Mouse (Mus musculus): ENCODE measurements around the gene Ehbp1. TPM values are rescaled to one million over a fixed set of nuclear protein-coding genes. Genes with fewer than 3 reads are reported as not detected.

The Ehbp1 gene
- polyA plus RNA-seq, 1 experiment from 2014 or later: 18.8 TPM

DNA sequence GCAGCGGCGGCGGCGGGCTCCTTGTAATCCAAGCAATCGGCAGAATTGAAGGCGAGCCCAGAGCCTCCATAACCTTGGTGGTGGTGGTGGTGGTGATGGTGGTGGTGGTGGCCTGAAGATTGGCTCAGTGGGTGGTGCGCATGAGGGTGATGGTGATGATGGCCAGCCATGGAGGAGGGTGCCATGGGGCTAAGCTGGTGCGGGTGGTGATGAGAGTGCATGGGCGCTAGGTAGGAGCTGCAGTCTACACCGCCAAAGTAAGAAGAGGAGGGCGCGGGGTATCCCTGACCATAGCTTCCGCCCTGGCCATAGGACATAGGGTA lies 345.8 kb downstream of the Ehbp1 start:
- H3K9ac ChIP-seq: no peak overlapping the region
- no peak overlapping the region for H3K27ac ChIP-seq (replicated peaks)
- no peaks in the 10 kb centered on the region for H3K9me3 ChIP-seq
- H3K36me3 ChIP-seq: no peaks in the 10 kb centered on the region
- peaks cover 46% of the 10 kb centered on the region for H3K27me3 ChIP-seq
- ATAC-seq (ENCODE audit: low FRiP score, low read depth): no peak
- 2% methylated on average over 13 of the region's 13 CpGs for WGBS
- H3K4me2 ChIP-seq: peak overlapping the region; percentile 48
- H3K4me1 ChIP-seq (replicated peaks): peaks cover 20% of the 10 kb centered on the region
- peak overlapping the region; percentile 17 for H3K4me3 ChIP-seq

DNA sequence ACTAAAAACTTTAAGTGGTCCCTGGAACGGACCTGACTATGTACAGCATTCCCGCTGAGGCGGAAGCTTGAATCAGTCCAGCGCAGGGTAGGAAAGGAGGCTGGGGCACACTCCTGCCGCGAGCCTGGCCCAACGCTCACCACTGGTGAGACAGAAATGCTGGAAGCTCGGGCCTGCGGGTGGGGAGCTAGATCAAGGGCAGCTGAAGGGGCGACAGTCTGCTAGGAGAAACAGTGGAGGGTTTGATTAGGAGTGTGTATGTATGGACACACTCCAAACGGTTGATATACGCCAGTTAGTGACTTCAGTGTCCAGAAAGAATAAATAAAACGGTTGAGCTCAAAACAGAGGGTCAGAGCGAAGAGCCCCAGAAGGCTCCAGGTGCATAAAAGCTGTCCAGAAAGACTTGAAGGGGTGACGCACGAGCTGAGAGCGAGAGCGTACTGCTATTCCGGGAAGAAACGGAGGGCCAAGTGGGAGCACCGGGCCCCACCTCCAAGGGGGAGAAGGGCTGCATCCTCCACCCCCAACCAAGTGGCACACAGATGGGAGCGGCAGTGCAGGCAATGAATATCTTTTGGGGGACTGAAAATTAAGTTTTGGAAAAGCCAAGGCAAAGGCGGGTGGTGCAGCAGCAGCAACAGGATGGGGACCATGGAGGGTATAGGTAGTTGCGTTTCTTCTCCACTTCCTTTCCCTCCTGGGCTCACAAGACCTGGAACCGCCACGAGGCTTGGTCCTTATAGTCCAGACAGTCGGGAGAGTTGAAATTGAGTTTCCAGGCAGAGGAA lies 346.4 kb downstream of the Ehbp1 start:
- ATAC-seq (ENCODE audit: low FRiP score, low read depth): no peak
- no peaks in the 10 kb centered on the region for H3K36me3 ChIP-seq
- no peak overlapping the region for H3K27ac ChIP-seq (replicated peaks)
- H3K27me3 ChIP-seq: peaks cover 49% of the 10 kb centered on the region
- no peak overlapping the region for H3K4me2 ChIP-seq
- H3K4me3 ChIP-seq: peak overlapping the region; percentile 17; the same call in 1 of the 2 replicates
- peaks cover 15% of the 10 kb centered on the region for H3K4me1 ChIP-seq (replicated peaks)
- 4% methylated on average over 27 of the region's 27 CpGs for WGBS
- no peak overlapping the region for H3K9ac ChIP-seq
- no peaks in the 10 kb centered on the region for H3K9me3 ChIP-seq

DNA sequence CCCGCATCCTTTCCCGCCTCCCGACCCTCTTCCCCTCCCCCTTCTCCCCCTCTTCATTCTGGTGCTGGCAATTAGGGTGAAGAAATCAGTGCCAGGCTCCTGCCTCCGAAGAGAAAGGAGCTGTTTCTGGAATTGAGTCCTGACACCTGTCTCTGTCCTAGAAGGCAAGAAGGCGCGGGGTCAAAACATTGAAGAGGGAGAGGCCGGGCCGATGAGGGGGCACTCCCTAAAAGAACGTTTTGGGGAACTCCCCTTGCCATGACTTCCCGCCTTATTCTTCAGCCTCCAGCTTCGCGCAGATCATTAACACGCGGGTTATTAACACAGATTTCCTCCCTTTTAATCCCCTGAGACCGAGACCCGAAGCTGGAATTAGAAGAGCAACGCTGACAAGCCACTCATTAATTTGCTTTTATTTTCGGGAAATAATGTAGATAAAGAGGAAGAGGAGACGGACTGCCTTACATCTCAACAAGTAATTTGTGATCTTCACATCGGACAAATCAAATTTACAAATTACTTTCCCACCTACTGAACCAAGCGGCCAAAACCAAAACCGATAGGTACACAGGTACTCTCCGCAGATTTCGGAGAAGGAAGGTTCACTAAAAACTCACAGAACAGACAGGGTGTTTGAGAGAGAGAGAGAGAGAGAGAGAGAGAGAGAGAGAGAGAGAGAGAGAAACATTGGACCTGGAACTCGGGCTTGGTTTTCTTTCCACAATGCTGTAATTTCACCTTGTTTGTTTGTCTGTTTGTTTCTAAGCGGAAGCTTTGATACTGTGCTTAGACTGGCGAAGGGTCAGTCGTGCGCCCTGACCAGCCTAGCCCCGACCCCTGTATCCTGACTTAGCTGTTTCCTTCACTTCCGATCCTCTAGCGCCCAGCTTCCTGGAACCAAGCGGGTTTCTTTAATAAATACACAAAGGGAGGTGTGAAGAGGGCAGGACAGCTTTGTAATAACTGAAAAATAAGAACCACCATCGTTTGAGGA lies 347.4 kb downstream of the Ehbp1 start:
- H3K9me3 ChIP-seq: no peaks in the 10 kb centered on the region
- H3K27me3 ChIP-seq: peaks cover 45% of the 10 kb centered on the region
- peaks cover 13% of the 10 kb centered on the region for H3K4me1 ChIP-seq (replicated peaks)
- H3K27ac ChIP-seq (replicated peaks): no peak overlapping the region
- 4% methylated on average over 34 of the region's 34 CpGs for WGBS
- no peak overlapping the region for H3K4me2 ChIP-seq
- H3K36me3 ChIP-seq: no peaks in the 10 kb centered on the region
- no peak overlapping the region for H3K4me3 ChIP-seq
- H3K9ac ChIP-seq: no peak overlapping the region
- no peak for ATAC-seq (ENCODE audit: low FRiP score, low read depth)

DNA sequence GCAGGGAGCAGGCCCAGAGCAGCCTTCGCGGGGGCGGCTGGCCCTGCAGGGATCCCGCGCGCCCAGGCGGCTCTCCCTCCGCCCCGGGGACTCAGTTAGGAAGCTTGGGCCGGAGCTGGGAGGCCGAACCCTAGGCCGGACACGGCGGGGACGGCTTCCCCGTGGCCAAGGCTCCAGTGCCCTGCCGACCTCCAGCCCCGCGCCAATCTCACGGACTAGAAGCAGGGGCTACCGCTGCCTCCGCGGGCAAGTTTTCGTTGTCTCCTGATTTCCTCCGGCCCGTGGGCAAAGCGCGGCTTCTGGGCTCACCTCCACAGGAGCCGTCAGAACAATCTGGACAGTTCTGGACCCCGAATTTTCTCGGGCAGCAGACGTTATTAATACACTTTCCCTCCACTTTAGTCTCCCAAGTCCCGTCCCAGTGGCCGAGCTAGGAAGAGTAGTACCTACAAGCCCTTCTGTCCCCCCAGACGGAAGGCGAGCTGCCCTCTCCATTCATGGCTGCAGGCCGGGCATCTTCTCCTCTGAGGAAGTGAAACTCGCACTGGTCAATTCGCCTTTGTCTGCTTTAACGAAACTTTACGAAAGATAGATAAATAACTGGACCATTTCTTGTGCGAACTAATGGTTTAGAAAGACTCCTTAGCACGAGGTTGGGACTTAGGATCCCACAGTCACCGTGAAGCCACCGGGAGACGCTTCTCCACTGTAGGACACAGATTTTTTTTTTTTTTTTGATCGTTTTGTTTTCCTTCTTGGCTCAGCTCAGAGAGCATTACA lies 348.3 kb downstream of the Ehbp1 start:
- H3K36me3 ChIP-seq: no peaks in the 10 kb centered on the region
- 1% methylated on average over 46 of the region's 47 CpGs for WGBS
- ATAC-seq (ENCODE audit: low FRiP score, low read depth): no peak
- H3K27me3 ChIP-seq: peaks cover 44% of the 10 kb centered on the region
- H3K27ac ChIP-seq (replicated peaks): no peak overlapping the region
- no peak overlapping the region for H3K4me3 ChIP-seq
- H3K9ac ChIP-seq: no peak overlapping the region
- no peaks in the 10 kb centered on the region for H3K9me3 ChIP-seq
- H3K4me2 ChIP-seq: 0 out of 2 replicates have a peak overlapping the region, but pooled peaks have one; percentile 16
- H3K4me1 ChIP-seq (replicated peaks): peaks cover 13% of the 10 kb centered on the region

DNA sequence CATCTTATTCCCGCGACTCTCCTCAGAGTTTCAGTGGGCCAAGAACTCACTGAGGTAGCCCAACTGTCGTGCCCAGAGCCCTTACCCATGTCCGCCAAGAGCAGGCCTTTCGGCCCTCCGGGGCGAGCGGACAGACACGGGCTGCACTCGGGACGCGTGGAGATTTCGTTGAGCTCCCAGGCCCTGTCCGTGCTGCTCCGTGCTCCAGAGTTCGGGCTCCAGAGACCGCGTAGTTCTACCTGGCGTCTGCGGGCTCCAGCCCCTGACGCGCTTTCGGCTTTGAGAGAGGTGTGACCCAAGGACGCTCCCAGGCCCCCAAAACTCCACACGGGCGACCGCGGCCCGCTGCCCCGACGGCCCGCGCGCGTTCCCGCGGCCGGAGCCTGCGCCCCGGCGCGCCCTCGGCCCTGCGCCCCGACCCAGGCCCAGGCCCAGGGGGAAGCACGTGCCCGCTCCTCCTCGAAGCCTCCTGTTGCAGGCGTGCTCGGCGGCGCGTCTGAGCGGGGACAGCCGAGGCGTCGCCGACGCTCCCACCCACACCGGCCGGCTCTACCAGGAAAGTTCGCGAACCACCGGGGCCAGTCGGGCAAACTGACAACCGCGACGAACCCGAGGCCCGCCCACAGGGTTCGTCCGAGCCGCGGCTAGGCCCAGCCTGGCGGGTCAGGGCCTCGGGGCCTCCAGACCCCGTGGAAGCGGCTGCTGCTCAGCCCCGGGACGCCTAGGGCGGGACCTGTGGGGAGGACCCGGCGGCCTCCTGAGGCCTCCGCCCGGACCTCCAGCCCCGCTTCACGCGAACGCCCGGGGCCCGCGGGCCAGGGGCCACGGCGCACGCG lies 349.1 kb downstream of the Ehbp1 start:
- Histone ChIP-seq H3K4me1 (replicated peaks) (peaks cover 13% of the 10 kb centered on the region), H3K27ac (replicated peaks) (no peak overlapping the region), H3K36me3 (no peaks in the 10 kb centered on the region), H3K4me2 (0 out of 2 replicates have a peak overlapping the region, but pooled peaks have one; percentile 16), H3K4me3 (no peak overlapping the region), H3K9ac (no peak overlapping the region), H3K9me3 (no peaks in the 10 kb centered on the region), H3K27me3 (peaks cover 44% of the 10 kb centered on the region)
- ATAC-seq (ENCODE audit: low FRiP score, low read depth): no peak
- 3% methylated on average over 86 of the region's 96 CpGs for WGBS

DNA sequence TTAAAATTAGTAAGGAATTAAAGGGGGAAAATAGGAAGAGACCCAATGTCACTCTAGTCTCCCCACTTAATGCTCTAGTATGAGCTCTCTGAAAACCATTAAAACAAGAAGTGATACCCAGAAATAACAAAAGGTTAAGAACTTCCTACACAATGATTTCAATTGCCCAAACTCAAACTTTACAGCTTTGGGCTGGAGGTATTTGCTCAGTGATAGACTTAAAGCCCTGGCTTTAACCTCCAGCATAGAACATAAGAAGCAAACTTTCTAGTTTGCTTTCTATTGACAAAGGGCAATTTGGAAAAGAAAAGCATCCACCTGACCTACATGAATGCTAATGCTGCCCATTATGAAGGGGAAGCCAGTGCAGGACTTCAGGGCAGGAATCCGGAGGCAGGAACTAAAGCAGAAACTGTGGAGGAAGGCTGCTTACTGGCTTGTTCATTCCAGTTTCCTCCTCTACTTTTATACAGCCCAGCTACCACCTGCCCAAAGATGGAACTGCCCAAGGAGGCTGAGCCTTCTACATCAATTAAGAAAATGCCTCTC lies 353.6 kb downstream of the Ehbp1 start:
- Histone ChIP-seq H3K4me2 (no peak overlapping the region), H3K9me3 (no peaks in the 10 kb centered on the region), H3K36me3 (no peaks in the 10 kb centered on the region), H3K27ac (replicated peaks) (no peak overlapping the region), H3K4me1 (replicated peaks) (0 out of 2 replicates have a peak, but pooled peaks cover 5% of the 10 kb centered on the region), H3K4me3 (no peak overlapping the region), H3K27me3 (peaks cover 53% of the 10 kb centered on the region), H3K9ac (no peak overlapping the region)
- WGBS: 61% methylated on average over 1 of the region's 1 CpGs
- no peak for ATAC-seq (ENCODE audit: low FRiP score, low read depth)

DNA sequence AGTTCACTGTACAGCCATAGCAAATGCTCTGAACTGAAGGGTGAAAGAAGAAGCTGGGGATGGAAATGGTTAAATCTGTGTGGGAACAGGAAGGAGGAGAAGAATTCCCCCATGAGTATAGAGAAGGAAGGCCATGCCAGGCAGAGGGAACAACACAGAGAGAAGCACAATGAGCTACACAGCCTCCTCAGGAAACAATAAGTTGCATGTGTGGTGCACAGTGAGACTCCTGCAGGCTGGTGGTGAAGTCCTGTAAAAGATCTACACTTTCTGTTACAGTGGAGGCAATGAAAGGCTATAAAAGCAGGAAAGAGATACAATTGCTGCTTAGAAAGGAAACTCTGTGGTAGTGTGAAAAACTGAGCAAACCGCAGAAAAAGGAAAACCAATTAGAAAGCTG lies 357.0 kb downstream of the Ehbp1 start:
- Histone ChIP-seq H3K27ac (replicated peaks) (no peak overlapping the region), H3K9ac (no peak overlapping the region), H3K4me1 (replicated peaks) (no peaks in the 10 kb centered on the region), H3K4me2 (no peak overlapping the region), H3K27me3 (peaks cover 41% of the 10 kb centered on the region), H3K4me3 (no peak overlapping the region), H3K9me3 (no peaks in the 10 kb centered on the region), H3K36me3 (no peaks in the 10 kb centered on the region)
- no peak for ATAC-seq (ENCODE audit: low FRiP score, low read depth)
- WGBS: 52% methylated on average over 1 of the region's 1 CpGs

DNA sequence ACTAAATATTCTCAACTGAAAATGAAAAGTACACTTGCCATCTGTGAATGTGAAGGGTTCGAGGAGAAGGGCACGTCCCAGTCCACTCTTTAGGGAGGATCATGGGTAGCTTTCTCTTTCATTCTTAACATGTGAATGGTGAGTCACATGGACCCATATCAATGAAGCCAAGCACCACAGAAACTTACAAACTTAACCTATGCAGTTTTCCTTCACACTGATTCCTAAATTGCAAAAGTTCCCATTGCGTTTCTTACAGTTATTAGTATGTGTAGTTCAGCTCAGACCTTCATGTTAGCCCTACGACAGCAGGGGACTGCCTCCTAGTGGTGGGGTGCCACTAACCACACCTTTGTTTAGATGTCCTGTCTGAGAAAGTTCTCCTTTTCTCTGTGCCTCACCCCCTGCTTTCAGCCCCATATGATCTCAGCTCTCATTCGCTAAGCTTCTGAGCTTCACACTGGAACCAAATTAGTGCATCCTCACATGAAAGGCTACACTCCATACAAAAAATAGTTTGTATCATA lies 368.0 kb downstream of the Ehbp1 start:
- WGBS: 77% methylated on average over 5 of the region's 5 CpGs
- Histone ChIP-seq H3K4me2 (no peak overlapping the region), H3K9me3 (no peaks in the 10 kb centered on the region)

DNA sequence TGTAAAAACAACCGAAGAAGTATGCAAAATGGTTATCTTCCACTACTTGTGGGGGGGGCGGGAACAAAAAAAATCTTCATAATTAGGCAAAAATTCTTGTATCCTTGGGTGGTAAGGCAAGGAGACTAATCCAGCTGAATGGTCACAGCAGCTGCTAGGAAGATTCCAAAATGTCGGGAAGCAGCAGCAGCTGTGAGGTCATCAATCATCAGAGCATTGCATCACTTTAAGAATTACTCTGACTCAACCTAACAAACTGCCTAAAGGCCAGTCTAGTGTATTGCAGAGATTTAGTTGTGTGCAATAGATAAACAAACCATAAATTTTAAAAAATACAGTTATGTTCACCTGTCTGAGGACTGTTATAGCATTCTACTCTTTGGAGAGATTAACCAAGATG lies 368.5 kb downstream of the Ehbp1 start:
- H3K9ac ChIP-seq: no peak overlapping the region
- no peak overlapping the region for H3K27ac ChIP-seq (replicated peaks)
- H3K9me3 ChIP-seq: no peaks in the 10 kb centered on the region
- ATAC-seq (ENCODE audit: low FRiP score, low read depth): no peak
- H3K4me3 ChIP-seq: no peak overlapping the region
- H3K27me3 ChIP-seq: no peaks in the 10 kb centered on the region
- WGBS: 77% methylated on average over 3 of the region's 3 CpGs
- H3K4me1 ChIP-seq (replicated peaks): no peaks in the 10 kb centered on the region
- H3K4me2 ChIP-seq: no peak overlapping the region
- no peaks in the 10 kb centered on the region for H3K36me3 ChIP-seq

More for the DNA sequence above, 368.0 kb downstream of the Ehbp1 start:
- Histone ChIP-seq H3K4me1 (replicated peaks) (no peaks in the 10 kb centered on the region), H3K36me3 (no peaks in the 10 kb centered on the region), H3K4me3 (no peak overlapping the region), H3K27me3 (no peaks in the 10 kb centered on the region), H3K9ac (no peak overlapping the region), H3K27ac (replicated peaks) (no peak overlapping the region)
- ATAC-seq (ENCODE audit: low FRiP score, low read depth): no peak

DNA sequence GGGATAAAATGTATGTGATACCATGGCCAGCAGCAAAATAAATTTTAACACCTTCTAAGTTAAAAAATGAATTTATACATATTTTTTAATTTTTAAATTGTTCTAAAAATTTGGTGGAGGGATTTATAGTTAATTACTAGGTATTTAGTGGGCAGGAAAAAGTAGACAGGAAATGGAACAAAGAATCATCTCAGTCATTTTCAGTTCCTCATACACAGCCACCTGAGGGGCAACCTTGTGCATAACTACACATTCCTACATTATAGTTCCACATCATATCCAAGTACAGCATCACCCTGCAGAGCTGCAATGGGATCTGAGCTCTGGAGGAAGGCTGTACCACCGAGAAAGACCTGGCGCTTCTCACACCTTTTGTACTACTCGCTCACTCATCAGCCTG lies 373.2 kb downstream of the Ehbp1 start:
- no peaks in the 10 kb centered on the region for H3K4me1 ChIP-seq (replicated peaks)
- no peaks in the 10 kb centered on the region for H3K27me3 ChIP-seq
- H3K36me3 ChIP-seq: no peaks in the 10 kb centered on the region
- no peak overlapping the region for H3K27ac ChIP-seq (replicated peaks)
- no peak overlapping the region for H3K9ac ChIP-seq
- H3K4me2 ChIP-seq: no peak overlapping the region
- no peak for ATAC-seq (ENCODE audit: low FRiP score, low read depth)
- H3K4me3 ChIP-seq: no peak overlapping the region
- 100% methylated on average over 3 of the region's 3 CpGs for WGBS
- H3K9me3 ChIP-seq: no peaks in the 10 kb centered on the region

All from hindbrain, embryonic 15.5 days (tissue).